Mouse (Mus musculus) hindbrain, embryonic 16.5 days (tissue): ENCODE results near the gene Epha4. TPM values are rescaled to one million over a fixed set of nuclear protein-coding genes. Genes with fewer than 3 reads are reported as not detected.
A peak's percentile ranks its signal among the peaks of the same experiment; 100 is the strongest.

Experiments used
- ATAC-seq: fragments of 200-750 bp; cut with Nextera tagmentation; 2 replicates; pipeline ENCODE4 v1.8.0; 2017; ENCODE audit warnings: moderate TSS enrichment, moderate library complexity
- H3K27ac ChIP-seq: fragments of 300-500 bp; sonication (generic); 2 replicates; pipeline ENCODE4 v1.5.1; 2014; ENCODE audit warnings: low read depth, mild to moderate bottlenecking, control low read depth, low read length, moderate library complexity
- H3K27me3 ChIP-seq: fragments of 300-500 bp; sonication (generic); replicated peaks from 2 replicates; pipeline ENCODE4 v1.6.1; 2014; ENCODE audit warnings: low read length; ENCODE audit not compliant: control insufficient read depth, insufficient read depth
- H3K36me3 ChIP-seq: fragments of 300-500 bp; sonication (generic); 2 replicates; pipeline ENCODE4 v1.6.1; 2014; ENCODE audit warnings: mild to moderate bottlenecking, low read length, moderate library complexity, mixed read lengths; ENCODE audit not compliant: control insufficient read depth, insufficient read depth
- H3K4me1 ChIP-seq: fragments of 300-500 bp; sonication (generic); 2 replicates; pipeline ENCODE4 v1.6.1; 2014; ENCODE audit warnings: low read depth, low read length; ENCODE audit not compliant: control insufficient read depth, insufficient read depth
- H3K4me2 ChIP-seq: fragments of 300-500 bp; sonication (generic); 2 replicates; pipeline ENCODE4 v1.6.1; 2014; ENCODE audit warnings: mild to moderate bottlenecking, low read length, control low read depth, moderate library complexity
- H3K4me3 ChIP-seq: fragments of 300-500 bp; sonication (generic); 2 replicates; pipeline ENCODE4 v1.5.1; 2014; ENCODE audit warnings: mild to moderate bottlenecking, low read length, control low read depth, moderate library complexity
- H3K9ac ChIP-seq: fragments of 300-500 bp; sonication (generic); 2 replicates; pipeline ENCODE4 v1.6.1; 2014; ENCODE audit warnings: low read depth, mild to moderate bottlenecking, control low read depth, low read length, moderate library complexity
- H3K9me3 ChIP-seq: fragments of 300-500 bp; sonication (generic); 2 replicates; pipeline ENCODE4 v1.6.1; 2014; ENCODE audit warnings: mild to moderate bottlenecking, low read length, moderate library complexity; ENCODE audit not compliant: control insufficient read depth
- WGBS: fragments of 180-500 bp; shearing (Covaris S2); extraction: QIAGEN DNeasy Blood & Tissue Kit; methylation state at CpG from one replicate; pipeline ENCODE4 v1.1.7; 2014; 5-methylcytosine and 5-hydroxymethylcytosine counted together
- polyA plus RNA-seq: library from polyadenylated mRNA; unstranded; fragments of >200 nt; fragmentation: Nextera tagmentation; extraction: Ambion mirVana; gene quantifications from 2 replicates; pipeline ENCODE4 v1.2.1, GENCODE M21; 2015

Epha4 gene
- polyA plus RNA-seq, 1 experiment from 2014 or later = 40.8 TPM

GRCm38 (mm10) chr1:77412285-77412684, 102.6 kb downstream of the Epha4 start:
- H3K27me3 ChIP-seq = no peaks in the 10 kb centered on the region
- H3K4me2 ChIP-seq = no peak overlapping the region
- H3K4me3 ChIP-seq = no peak overlapping the region
- no peaks in the 10 kb centered on the region for H3K36me3 ChIP-seq
- H3K27ac ChIP-seq = no peak overlapping the region
- no peaks in the 10 kb centered on the region for H3K9me3 ChIP-seq
- 68% methylated on average over 13 of the region's 13 CpGs for WGBS
- no peak overlapping the region for H3K9ac ChIP-seq
- H3K4me1 ChIP-seq = peaks cover 4% of the 10 kb centered on the region
- ATAC-seq = no peak

GRCm38 (mm10) chr1:77411222-77411621, 103.7 kb downstream of the Epha4 start:
- ATAC-seq = no peak
- Histone ChIP-seq H3K9me3 (no peaks in the 10 kb centered on the region), H3K4me1 (peaks cover 4% of the 10 kb centered on the region), H3K36me3 (no peaks in the 10 kb centered on the region), H3K27me3 (no peaks in the 10 kb centered on the region), H3K9ac (no peak overlapping the region), H3K4me2 (no peak overlapping the region), H3K4me3 (no peak overlapping the region), H3K27ac (no peak overlapping the region)
- WGBS = 88% methylated on average over 4 of the region's 4 CpGs

- Histone ChIP-seq H3K4me3 (no peak overlapping the region), H3K27ac (no peak overlapping the region), H3K4me2 (no peak overlapping the region), H3K9me3 (no peaks in the 10 kb centered on the region), H3K4me1 (peaks cover 4% of the 10 kb centered on the region), H3K36me3 (no peaks in the 10 kb centered on the region), H3K27me3 (no peaks in the 10 kb centered on the region), H3K9ac (no peak overlapping the region)
- ATAC-seq = no peak
- WGBS = 62% methylated on average over 2 of the region's 2 CpGs
Observed at GRCm38 (mm10) chr1:77410716-77411115, 104.2 kb downstream of the Epha4 start.

GRCm38 (mm10) chr1:77410153-77410552, 104.7 kb downstream of the Epha4 start:
- ATAC-seq = peak; percentile 73
- 34% methylated on average over 3 of the region's 3 CpGs for WGBS
- Histone ChIP-seq H3K4me2 (no peak overlapping the region), H3K36me3 (no peaks in the 10 kb centered on the region), H3K4me1 (peaks cover 4% of the 10 kb centered on the region), H3K4me3 (no peak overlapping the region), H3K9ac (no peak overlapping the region), H3K27ac (no peak overlapping the region), H3K9me3 (no peaks in the 10 kb centered on the region), H3K27me3 (no peaks in the 10 kb centered on the region)

- ATAC-seq = no peak
- Histone ChIP-seq H3K4me2 (no peak overlapping the region), H3K27me3 (no peaks in the 10 kb centered on the region), H3K36me3 (no peaks in the 10 kb centered on the region), H3K4me1 (peaks cover 5% of the 10 kb centered on the region), H3K27ac (no peak overlapping the region), H3K9me3 (no peaks in the 10 kb centered on the region), H3K4me3 (no peak overlapping the region), H3K9ac (no peak overlapping the region)
- 78% methylated on average over 8 of the region's 8 CpGs for WGBS
Observed at GRCm38 (mm10) chr1:77409509-77409908, 105.4 kb downstream of the Epha4 start.

- H3K9me3 ChIP-seq = no peaks in the 10 kb centered on the region
- no peak overlapping the region for H3K9ac ChIP-seq
- H3K4me3 ChIP-seq = no peak overlapping the region
- no peaks in the 10 kb centered on the region for H3K27me3 ChIP-seq
- no peaks in the 10 kb centered on the region for H3K36me3 ChIP-seq
- no peak overlapping the region for H3K4me2 ChIP-seq
- no peak overlapping the region for H3K27ac ChIP-seq
- H3K4me1 ChIP-seq = peaks cover 11% of the 10 kb centered on the region
- ATAC-seq = no peak
- WGBS = 44% methylated on average over 9 of the region's 9 CpGs
Observed at GRCm38 (mm10) chr1:77407417-77407816, 107.5 kb downstream of the Epha4 start.

- H3K4me3 ChIP-seq = no peak overlapping the region
- ATAC-seq = no peak
- H3K9ac ChIP-seq = no peak overlapping the region
- 36% methylated on average over 9 of the region's 9 CpGs for WGBS
- no peaks in the 10 kb centered on the region for H3K36me3 ChIP-seq
- peaks cover 11% of the 10 kb centered on the region for H3K4me1 ChIP-seq
- H3K4me2 ChIP-seq = no peak overlapping the region
- H3K27ac ChIP-seq = no peak overlapping the region
- H3K27me3 ChIP-seq = no peaks in the 10 kb centered on the region
- H3K9me3 ChIP-seq = no peaks in the 10 kb centered on the region
Observed at GRCm38 (mm10) chr1:77406631-77407030, 108.3 kb downstream of the Epha4 start.

GRCm38 (mm10) chr1:77404537-77404936, 110.4 kb downstream of the Epha4 start:
- ATAC-seq = no peak; the same call in 1 of the 2 replicates
- no peaks in the 10 kb centered on the region for H3K27me3 ChIP-seq
- no peak overlapping the region for H3K4me3 ChIP-seq
- H3K4me2 ChIP-seq = no peak overlapping the region
- H3K4me1 ChIP-seq = peaks cover 11% of the 10 kb centered on the region
- no peak overlapping the region for H3K27ac ChIP-seq
- H3K36me3 ChIP-seq = no peaks in the 10 kb centered on the region
- H3K9ac ChIP-seq = no peak overlapping the region
- no peaks in the 10 kb centered on the region for H3K9me3 ChIP-seq
- WGBS = 67% methylated on average over 10 of the region's 10 CpGs

GRCm38 (mm10) chr1:77402942-77403341, 111.9 kb downstream of the Epha4 start:
- Histone ChIP-seq H3K9ac (no peak overlapping the region), H3K27me3 (no peaks in the 10 kb centered on the region), H3K36me3 (no peaks in the 10 kb centered on the region), H3K9me3 (no peaks in the 10 kb centered on the region), H3K4me1 (peaks cover 11% of the 10 kb centered on the region), H3K27ac (no peak overlapping the region), H3K4me3 (no peak overlapping the region), H3K4me2 (no peak overlapping the region)
- 53% methylated on average over 4 of the region's 4 CpGs for WGBS
- peak; percentile 58; the same call in 1 of the 2 replicates for ATAC-seq

GRCm38 (mm10) chr1:77401465-77401864, 113.4 kb downstream of the Epha4 start:
- WGBS = 67% methylated on average over 1 of the region's 1 CpGs
- peaks cover 11% of the 10 kb centered on the region for H3K4me1 ChIP-seq
- no peak overlapping the region for H3K27ac ChIP-seq
- no peak overlapping the region for H3K4me3 ChIP-seq
- no peaks in the 10 kb centered on the region for H3K9me3 ChIP-seq
- H3K36me3 ChIP-seq = no peaks in the 10 kb centered on the region
- no peak for ATAC-seq
- H3K4me2 ChIP-seq = no peak overlapping the region
- H3K9ac ChIP-seq = no peak overlapping the region
- H3K27me3 ChIP-seq = no peaks in the 10 kb centered on the region
